Mouse (Mus musculus) forebrain, postnatal 0 days (tissue): ENCODE measurements around the gene Acly. TPM values are rescaled to one million over a fixed set of nuclear protein-coding genes. Genes with fewer than 3 reads are reported as not detected.

ENCODE experiments used
- ATAC-seq: fragments of 200-750 bp; cut with Nextera tagmentation; 2 replicates; pipeline ENCODE4 v1.8.0; 2017; ENCODE audit warnings: mild to moderate bottlenecking, moderate library complexity
- DNase-seq: peaks from one replicate; pipeline ENCODE4 v3.0.0-alpha.2; 2015
- H3K27ac ChIP-seq: fragments of 300-500 bp; sonication (generic); 2 replicates; pipeline ENCODE4 v1.5.1; 2014; ENCODE audit warnings: low read depth, mild to moderate bottlenecking, antibody characterized with exemption, low read length, moderate library complexity, mixed read lengths
- H3K27me3 ChIP-seq: fragments of 300-500 bp; sonication (generic); 2 replicates; pipeline ENCODE4 v1.6.1; 2014; ENCODE audit warnings: mild to moderate bottlenecking, low read length, mixed read lengths; ENCODE audit not compliant: insufficient read depth
- H3K36me3 ChIP-seq: fragments of 300-500 bp; sonication (generic); 2 replicates; pipeline ENCODE4 v1.6.1; 2014; ENCODE audit warnings: mild to moderate bottlenecking, moderate library complexity; ENCODE audit not compliant: insufficient read depth
- H3K4me1 ChIP-seq: fragments of 300-500 bp; sonication (generic); 2 replicates; pipeline ENCODE4 v1.6.1; 2014; ENCODE audit warnings: antibody characterized with exemption; ENCODE audit not compliant: insufficient read depth
- H3K4me2 ChIP-seq: fragments of 300-500 bp; sonication (generic); 2 replicates; pipeline ENCODE4 v1.6.1; 2014; ENCODE audit warnings: low read depth, mild to moderate bottlenecking, moderate library complexity
- H3K4me3 ChIP-seq: fragments of 300-500 bp; sonication (generic); 2 replicates; pipeline ENCODE4 v1.5.1; 2014; ENCODE audit warnings: low read depth, low read length, mixed read lengths
- H3K9ac ChIP-seq: fragments of 300-500 bp; sonication (generic); 2 replicates; pipeline ENCODE4 v1.6.1; 2014; ENCODE audit warnings: mild to moderate bottlenecking
- H3K9me3 ChIP-seq: fragments of 300-500 bp; sonication (generic); 2 replicates; pipeline ENCODE4 v1.6.1; 2016; ENCODE audit warnings: low read length
- CTCF ChIP-seq: sonication (generic); IDR thresholded peaks from 2 replicates; pipeline ENCODE4 v1.5.1; 2016; ENCODE audit warnings: antibody characterized with exemption, control low read depth, low read depth
- WGBS: fragments of 180-500 bp; shearing (Covaris S2); extraction: QIAGEN DNeasy Blood & Tissue Kit; methylation state at CpG from one replicate; pipeline ENCODE4 v1.1.7; 2014; 5-methylcytosine and 5-hydroxymethylcytosine counted together
- polyA plus RNA-seq: library from polyadenylated mRNA; unstranded; fragments of >200 nt; fragmentation: Nextera tagmentation; extraction: Ambion mirVana; gene quantifications from 2 replicates; pipeline ENCODE4 v1.2.1, GENCODE M21; 2015
- total RNA-seq: library from RNA; depleted of rRNA; stranded (reverse); fragments of >200 nt; gene quantifications from 2 replicates; pipeline ENCODE4 v1.2.3, GENCODE M21; 2014

Acly gene
- total and polyA plus RNA-seq, 2 experiments from 2014 or later: 109 to 203 TPM

- peaks cover 10% of the 10 kb centered on the region for H3K4me1 ChIP-seq
- WGBS: 84% methylated on average over 15 of the region's 15 CpGs
- no peak overlapping the region for H3K4me3 ChIP-seq
- no peak overlapping the region for H3K4me2 ChIP-seq
- no peak for TF ChIP-seq CTCF
- no peaks in the 10 kb centered on the region for H3K27me3 ChIP-seq
- no peak overlapping the region for H3K27ac ChIP-seq
- ATAC-seq: no peak
- peaks cover 75% of the 10 kb centered on the region for H3K36me3 ChIP-seq
- H3K9me3 ChIP-seq: no peaks in the 10 kb centered on the region
- H3K9ac ChIP-seq: no peak overlapping the region
- no peak for DNase-seq
These were observed 7.0 kb downstream of the Acly start for GRCm38 (mm10) chr11:100520838-100521237.

GRCm38 (mm10) chr11:100519188-100519587, 8.6 kb downstream of the Acly start:
- WGBS: 83% methylated on average over 7 of the region's 7 CpGs
- Histone ChIP-seq H3K36me3 (peaks cover 92% of the 10 kb centered on the region), H3K4me3 (no peak overlapping the region), H3K27me3 (no peaks in the 10 kb centered on the region), H3K9me3 (no peaks in the 10 kb centered on the region), H3K27ac (no peak overlapping the region), H3K4me2 (no peak overlapping the region), H3K9ac (no peak overlapping the region), H3K4me1 (no peaks in the 10 kb centered on the region)
- TF ChIP-seq CTCF: no peak
- DNase-seq: no peak
- ATAC-seq: no peak

GRCm38 (mm10) chr11:100518188-100518591, 9.6 kb downstream of the Acly start:
- WGBS: 37% methylated on average over 5 of the region's 5 CpGs
- H3K4me1 ChIP-seq: no peaks in the 10 kb centered on the region
- ATAC-seq (no peak), DNase-seq (no peak)
- TF ChIP-seq CTCF: no peak
- H3K4me2 ChIP-seq: no peak overlapping the region
- peaks cover 96% of the 10 kb centered on the region for H3K36me3 ChIP-seq
- H3K9ac ChIP-seq: no peak overlapping the region
- no peak overlapping the region for H3K4me3 ChIP-seq
- H3K27me3 ChIP-seq: no peaks in the 10 kb centered on the region
- no peaks in the 10 kb centered on the region for H3K9me3 ChIP-seq
- no peak overlapping the region for H3K27ac ChIP-seq

- no peak for TF ChIP-seq CTCF
- H3K4me2 ChIP-seq: no peak overlapping the region
- H3K4me1 ChIP-seq: no peaks in the 10 kb centered on the region
- no peaks in the 10 kb centered on the region for H3K27me3 ChIP-seq
- no peak overlapping the region for H3K4me3 ChIP-seq
- DNase-seq (no peak), ATAC-seq (no peak)
- no peaks in the 10 kb centered on the region for H3K9me3 ChIP-seq
- no peak overlapping the region for H3K27ac ChIP-seq
- 65% methylated on average over 9 of the region's 9 CpGs for WGBS
- peaks cover 94% of the 10 kb centered on the region for H3K36me3 ChIP-seq
- H3K9ac ChIP-seq: no peak overlapping the region
These were observed 11.5 kb downstream of the Acly start for GRCm38 (mm10) chr11:100516291-100516690.

- 94% methylated on average over 9 of the region's 9 CpGs for WGBS
These were observed 12.0 kb downstream of the Acly start for GRCm38 (mm10) chr11:100515789-100516188.

GRCm38 (mm10) chr11:100515061-100515460, 12.7 kb downstream of the Acly start:
- H3K4me3 ChIP-seq: no peak overlapping the region
- no peak overlapping the region for H3K9ac ChIP-seq
- DNase-seq: no peak
- no peak for ATAC-seq
- no peak for TF ChIP-seq CTCF
- no peaks in the 10 kb centered on the region for H3K27me3 ChIP-seq
- no peak overlapping the region for H3K27ac ChIP-seq
- H3K4me2 ChIP-seq: no peak overlapping the region
- peaks cover 89% of the 10 kb centered on the region for H3K36me3 ChIP-seq
- 94% methylated on average over 9 of the region's 9 CpGs for WGBS
- H3K4me1 ChIP-seq: no peaks in the 10 kb centered on the region
- no peaks in the 10 kb centered on the region for H3K9me3 ChIP-seq

More at GRCm38 (mm10) chr11:100515789-100516188, 12.0 kb downstream of the Acly start:
- peaks cover 93% of the 10 kb centered on the region for H3K36me3 ChIP-seq
- no peak overlapping the region for H3K4me3 ChIP-seq
- no peak overlapping the region for H3K9ac ChIP-seq
- ATAC-seq (no peak), DNase-seq (no peak)
- TF ChIP-seq CTCF: no peak
- H3K4me1 ChIP-seq: no peaks in the 10 kb centered on the region
- no peak overlapping the region for H3K4me2 ChIP-seq
- H3K9me3 ChIP-seq: no peaks in the 10 kb centered on the region
- H3K27ac ChIP-seq: no peak overlapping the region
- H3K27me3 ChIP-seq: no peaks in the 10 kb centered on the region

- Histone ChIP-seq H3K27ac (no peak overlapping the region), H3K36me3 (peaks cover 87% of the 10 kb centered on the region), H3K9ac (no peak overlapping the region), H3K4me3 (no peak overlapping the region), H3K4me1 (no peaks in the 10 kb centered on the region), H3K9me3 (no peaks in the 10 kb centered on the region), H3K27me3 (no peaks in the 10 kb centered on the region), H3K4me2 (no peak overlapping the region)
- ATAC-seq (no peak), DNase-seq (no peak)
- no peak for TF ChIP-seq CTCF
- WGBS: 92% methylated on average over 10 of the region's 10 CpGs
These were observed 14.1 kb downstream of the Acly start for GRCm38 (mm10) chr11:100513716-100514115.
